Mouse (Mus musculus): ENCODE measurements around the gene Adamts17.

Adamts17 gene

DNA sequence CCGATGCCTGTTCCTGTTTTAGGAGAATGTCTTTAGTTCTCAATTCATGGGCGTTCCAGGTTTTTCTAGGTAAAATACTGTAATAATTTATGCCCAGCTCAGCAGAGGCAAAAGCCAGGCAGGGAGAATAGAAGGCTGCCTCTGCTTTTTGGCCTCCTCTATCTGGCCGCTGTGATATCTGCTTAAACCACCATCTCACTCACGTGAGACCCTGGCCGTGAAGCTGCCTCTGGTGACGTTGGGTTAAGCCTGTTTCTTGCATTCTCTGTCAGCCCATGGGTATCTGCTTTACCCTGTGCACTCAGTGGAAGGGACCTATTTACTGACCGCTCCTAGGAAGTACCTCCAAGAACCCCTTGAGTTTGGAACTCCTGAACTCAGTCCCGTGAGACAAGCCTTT, 187.7 kb downstream of the Adamts17 start:
- Histone ChIP-seq H3K4me1 (replicated peaks; ENCODE audit: low read depth, low read length) (no peaks in the 10 kb centered on the region), H3K36me3 (ENCODE audit: insufficient read depth, low read length) (no peaks in the 10 kb centered on the region), H3K27me3 (ENCODE audit: insufficient read depth, low read length) (no peaks in the 10 kb centered on the region), H3K9me3 (ENCODE audit: low read length) (no peaks in the 10 kb centered on the region), H3K4me3 (replicated peaks; ENCODE audit: low read length) (no peak overlapping the region)
- no peak for TF ChIP-seq NANOG (IDR thresholded peaks at IDR 0.05; ENCODE audit: borderline replicate concordance, low read length)
- no peak for TF ChIP-seq CTCF (conservative IDR thresholded peaks at IDR 0.05; ENCODE audit: low read length)
- no peak for TF ChIP-seq POU5F1 (IDR thresholded peaks at IDR 0.05; ENCODE audit: borderline replicate concordance, low read length)

DNA sequence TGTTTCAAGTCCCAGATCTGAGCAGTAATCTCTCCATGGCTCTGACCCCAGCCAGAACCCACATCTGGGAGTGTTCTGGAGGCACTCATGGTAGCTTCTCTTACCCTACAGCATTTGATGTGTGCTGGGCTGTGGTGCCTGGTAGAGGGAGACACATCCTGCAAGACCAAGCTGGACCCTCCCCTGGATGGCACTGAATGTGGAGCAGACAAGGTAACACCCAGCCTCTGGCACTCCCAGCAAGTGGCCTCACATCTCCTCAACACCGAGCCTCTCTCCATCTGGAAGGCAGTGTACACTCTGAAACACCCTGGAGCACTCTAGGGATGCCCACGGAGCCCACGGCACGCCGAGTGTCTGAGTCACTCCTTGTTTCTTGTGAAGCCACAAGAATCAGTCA, 188.2 kb downstream of the Adamts17 start:
- no peaks in the 10 kb centered on the region for H3K27me3 ChIP-seq (ENCODE audit: insufficient read depth, low read length)
- no peak overlapping the region for H3K4me3 ChIP-seq (replicated peaks; ENCODE audit: low read length)
- no peaks in the 10 kb centered on the region for H3K4me1 ChIP-seq (replicated peaks; ENCODE audit: low read depth, low read length)
- TF ChIP-seq POU5F1 (IDR thresholded peaks at IDR 0.05; ENCODE audit: borderline replicate concordance, low read length) (no peak), CTCF (conservative IDR thresholded peaks at IDR 0.05; ENCODE audit: low read length) (no peak)
- H3K9me3 ChIP-seq (ENCODE audit: low read length) = no peaks in the 10 kb centered on the region
- no peaks in the 10 kb centered on the region for H3K36me3 ChIP-seq (ENCODE audit: insufficient read depth, low read length)

DNA sequence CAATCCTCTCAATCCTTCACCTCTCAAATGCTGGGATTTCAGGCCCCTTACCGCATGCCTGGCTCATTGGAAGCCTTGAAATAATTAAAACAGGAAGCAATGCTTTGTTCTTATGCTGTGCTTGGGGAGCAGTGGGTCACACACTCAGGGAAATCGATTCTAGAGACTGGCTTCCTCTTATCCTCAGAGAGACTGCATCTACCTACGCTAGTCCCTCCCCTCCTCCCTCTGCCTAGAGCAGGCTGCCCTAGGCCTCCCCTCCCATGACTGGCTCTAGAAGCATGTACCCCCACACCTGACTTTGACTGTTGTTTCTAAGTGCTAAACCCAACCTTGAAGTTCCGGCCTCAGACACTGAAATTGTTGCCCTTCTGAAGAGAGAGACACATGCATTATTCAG, 189.4 kb downstream of the Adamts17 start:
- Histone ChIP-seq H3K27me3 (ENCODE audit: insufficient read depth, low read length) (no peaks in the 10 kb centered on the region), H3K9me3 (ENCODE audit: low read length) (no peaks in the 10 kb centered on the region), H3K36me3 (ENCODE audit: insufficient read depth, low read length) (no peaks in the 10 kb centered on the region), H3K4me3 (replicated peaks; ENCODE audit: low read length) (no peak overlapping the region), H3K4me1 (replicated peaks; ENCODE audit: low read depth, low read length) (no peaks in the 10 kb centered on the region)
- no peak for TF ChIP-seq POU5F1 (IDR thresholded peaks at IDR 0.05; ENCODE audit: borderline replicate concordance, low read length)
- TF ChIP-seq CTCF (conservative IDR thresholded peaks at IDR 0.05; ENCODE audit: low read length) = no peak
- no peak for TF ChIP-seq NANOG (IDR thresholded peaks at IDR 0.05; ENCODE audit: borderline replicate concordance, low read length)

DNA sequence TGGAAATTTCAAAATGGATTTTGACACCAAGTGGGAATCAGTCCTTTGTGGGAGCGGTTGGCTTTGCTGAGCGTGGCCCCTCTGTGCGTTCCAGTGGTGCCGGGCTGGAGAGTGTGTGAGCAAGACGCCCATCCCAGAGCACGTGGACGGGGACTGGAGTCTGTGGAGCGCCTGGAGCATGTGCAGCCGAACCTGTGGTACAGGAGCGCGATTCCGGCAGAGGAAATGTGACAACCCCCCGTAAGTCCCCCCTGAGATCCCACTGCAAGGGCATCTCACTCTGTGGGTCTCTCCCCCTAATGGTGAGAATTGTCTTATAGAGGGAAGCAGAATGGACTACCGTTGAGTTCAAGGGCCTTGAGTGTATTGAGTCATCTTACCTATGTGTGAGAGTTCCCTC, 189.9 kb downstream of the Adamts17 start:
- TF ChIP-seq CTCF (conservative IDR thresholded peaks at IDR 0.05; ENCODE audit: low read length) (no peak), NANOG (IDR thresholded peaks at IDR 0.05; ENCODE audit: borderline replicate concordance, low read length) (no peak), POU5F1 (IDR thresholded peaks at IDR 0.05; ENCODE audit: borderline replicate concordance, low read length) (no peak)
- H3K4me1 ChIP-seq (replicated peaks; ENCODE audit: low read depth, low read length) = no peaks in the 10 kb centered on the region
- H3K27me3 ChIP-seq (ENCODE audit: insufficient read depth, low read length) = no peaks in the 10 kb centered on the region
- no peak overlapping the region for H3K4me3 ChIP-seq (replicated peaks; ENCODE audit: low read length)
- H3K9me3 ChIP-seq (ENCODE audit: low read length) = no peaks in the 10 kb centered on the region
- no peaks in the 10 kb centered on the region for H3K36me3 ChIP-seq (ENCODE audit: insufficient read depth, low read length)

DNA sequence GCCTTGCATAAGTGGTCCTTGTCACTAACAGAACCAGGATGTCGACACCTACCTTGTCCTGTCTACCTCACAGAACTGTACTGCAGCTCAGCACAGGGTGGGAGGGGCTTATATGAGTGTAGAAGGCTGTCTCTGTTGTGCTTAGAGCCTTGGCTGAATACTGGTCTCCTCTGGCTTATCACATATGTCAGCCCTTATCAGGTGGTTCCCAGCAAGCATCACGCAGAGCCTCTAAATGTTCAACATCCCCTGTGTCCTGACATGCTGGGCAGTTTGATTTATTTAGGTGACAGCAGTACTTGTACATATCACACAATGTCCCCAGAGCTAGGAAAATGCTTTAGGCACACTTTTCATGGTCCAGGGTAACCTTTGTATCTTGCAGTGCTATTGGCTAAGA, 191.7 kb downstream of the Adamts17 start:
- Histone ChIP-seq H3K4me1 (replicated peaks; ENCODE audit: low read depth, low read length) (no peaks in the 10 kb centered on the region), H3K36me3 (ENCODE audit: insufficient read depth, low read length) (no peaks in the 10 kb centered on the region), H3K9me3 (ENCODE audit: low read length) (no peaks in the 10 kb centered on the region), H3K27me3 (ENCODE audit: insufficient read depth, low read length) (no peaks in the 10 kb centered on the region; the same call in 1 of the 2 replicates), H3K4me3 (replicated peaks; ENCODE audit: low read length) (no peak overlapping the region)
- TF ChIP-seq NANOG (IDR thresholded peaks at IDR 0.05; ENCODE audit: borderline replicate concordance, low read length) (no peak), CTCF (conservative IDR thresholded peaks at IDR 0.05; ENCODE audit: low read length) (no peak), POU5F1 (IDR thresholded peaks at IDR 0.05; ENCODE audit: borderline replicate concordance, low read length) (no peak)

DNA sequence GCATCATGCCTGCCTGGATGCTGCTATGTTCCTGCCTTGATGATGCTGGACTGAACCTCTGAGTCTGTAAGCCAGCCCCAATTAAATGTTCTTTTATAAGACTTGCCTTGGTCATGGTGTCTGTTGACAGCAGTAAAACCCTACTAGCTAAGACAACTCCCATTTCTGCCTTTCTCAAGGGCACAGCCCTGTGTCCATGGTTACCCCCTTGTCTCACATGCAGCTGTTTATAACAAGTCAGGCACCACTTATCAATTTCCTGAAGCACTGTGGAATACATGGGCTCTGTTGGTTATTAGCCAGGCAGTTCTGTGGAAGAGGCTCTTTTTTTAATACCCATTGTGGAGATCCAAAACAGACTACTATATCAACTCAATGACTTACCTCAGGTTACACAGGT, 193.1 kb downstream of the Adamts17 start:
- Histone ChIP-seq H3K36me3 (ENCODE audit: insufficient read depth, low read length) (no peaks in the 10 kb centered on the region), H3K4me3 (replicated peaks; ENCODE audit: low read length) (no peak overlapping the region), H3K4me1 (replicated peaks; ENCODE audit: low read depth, low read length) (no peaks in the 10 kb centered on the region), H3K9me3 (ENCODE audit: low read length) (no peaks in the 10 kb centered on the region), H3K27me3 (ENCODE audit: insufficient read depth, low read length) (no peaks in the 10 kb centered on the region; the same call in 1 of the 2 replicates)
- TF ChIP-seq POU5F1 (IDR thresholded peaks at IDR 0.05; ENCODE audit: borderline replicate concordance, low read length) = no peak
- TF ChIP-seq NANOG (IDR thresholded peaks at IDR 0.05; ENCODE audit: borderline replicate concordance, low read length) = no peak
- TF ChIP-seq CTCF (conservative IDR thresholded peaks at IDR 0.05; ENCODE audit: low read length) = no peak

DNA sequence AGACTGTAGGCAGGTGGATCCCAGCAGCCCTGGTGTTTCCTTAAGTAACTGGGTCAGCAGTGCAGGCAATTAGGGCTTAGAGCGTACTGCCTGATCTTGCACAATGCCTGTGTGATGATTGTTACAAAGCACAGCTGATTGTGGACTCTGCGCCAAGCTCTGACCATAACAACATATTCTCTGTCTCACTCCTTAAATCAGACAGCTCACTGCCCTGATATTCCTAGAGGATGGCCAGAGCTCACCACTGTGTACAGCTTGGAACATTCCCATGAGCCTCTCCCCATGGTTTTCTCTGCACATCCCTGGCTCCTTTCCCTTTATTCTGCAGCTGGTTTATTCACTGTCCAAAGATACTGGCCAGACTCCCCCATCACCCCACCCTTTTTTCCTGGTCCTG, 194.8 kb downstream of the Adamts17 start:
- no peaks in the 10 kb centered on the region for H3K9me3 ChIP-seq (ENCODE audit: low read length)
- H3K4me3 ChIP-seq (replicated peaks; ENCODE audit: low read length) = no peak overlapping the region
- no peaks in the 10 kb centered on the region; the same call in 1 of the 2 replicates for H3K27me3 ChIP-seq (ENCODE audit: insufficient read depth, low read length)
- H3K36me3 ChIP-seq (ENCODE audit: insufficient read depth, low read length) = no peaks in the 10 kb centered on the region
- no peak for TF ChIP-seq NANOG (IDR thresholded peaks at IDR 0.05; ENCODE audit: borderline replicate concordance, low read length)
- TF ChIP-seq POU5F1 (IDR thresholded peaks at IDR 0.05; ENCODE audit: borderline replicate concordance, low read length) = no peak
- TF ChIP-seq CTCF (conservative IDR thresholded peaks at IDR 0.05; ENCODE audit: low read length) = no peak
- no peaks in the 10 kb centered on the region for H3K4me1 ChIP-seq (replicated peaks; ENCODE audit: low read depth, low read length)

DNA sequence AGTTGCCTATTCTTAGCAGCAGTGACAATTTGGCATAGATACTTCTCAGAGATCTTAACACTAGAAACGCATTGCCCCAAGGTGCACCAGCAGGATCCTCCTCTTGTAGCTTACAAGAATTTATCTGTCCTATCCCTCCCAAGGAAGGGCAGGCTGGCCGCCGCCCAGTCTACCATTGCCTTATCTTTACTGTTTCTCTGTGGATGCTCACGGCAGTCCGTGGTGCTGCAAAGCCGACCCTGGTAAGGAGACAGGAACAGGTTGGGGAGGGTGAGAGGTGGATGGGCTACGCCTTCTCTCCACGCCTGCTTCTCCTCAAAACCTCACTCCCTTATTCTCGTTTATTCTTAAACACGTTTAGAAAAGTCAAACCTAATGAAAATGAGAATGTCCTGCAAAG, 195.7 kb downstream of the Adamts17 start:
- H3K27me3 ChIP-seq (ENCODE audit: insufficient read depth, low read length) = no peaks in the 10 kb centered on the region; the same call in 1 of the 2 replicates
- H3K4me1 ChIP-seq (replicated peaks; ENCODE audit: low read depth, low read length) = no peaks in the 10 kb centered on the region
- H3K4me3 ChIP-seq (replicated peaks; ENCODE audit: low read length) = no peak overlapping the region
- no peaks in the 10 kb centered on the region for H3K36me3 ChIP-seq (ENCODE audit: insufficient read depth, low read length)
- TF ChIP-seq POU5F1 (IDR thresholded peaks at IDR 0.05; ENCODE audit: borderline replicate concordance, low read length) = no peak
- no peak for TF ChIP-seq NANOG (IDR thresholded peaks at IDR 0.05; ENCODE audit: borderline replicate concordance, low read length)
- TF ChIP-seq CTCF (conservative IDR thresholded peaks at IDR 0.05; ENCODE audit: low read length) = no peak
- H3K9me3 ChIP-seq (ENCODE audit: low read length) = no peaks in the 10 kb centered on the region

DNA sequence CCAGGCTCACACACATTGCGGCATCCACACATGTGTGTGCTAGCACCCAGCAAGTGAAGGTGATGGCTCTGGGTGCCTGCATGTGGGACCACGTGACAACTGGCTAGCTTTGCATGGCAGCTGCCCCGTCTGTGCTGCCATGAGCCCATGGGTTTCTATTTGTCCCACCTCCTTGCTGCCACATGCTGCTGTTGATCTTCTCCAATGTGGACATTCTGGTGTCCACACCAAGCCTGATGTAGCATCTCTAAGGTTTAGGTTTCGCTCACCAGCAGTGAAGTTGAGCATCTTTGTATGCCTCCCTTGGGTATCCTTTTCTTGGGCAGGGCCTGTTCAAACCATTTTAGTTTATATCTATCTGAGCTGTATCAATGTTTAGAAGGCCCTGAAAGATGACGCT, 196.1 kb downstream of the Adamts17 start:
- Histone ChIP-seq H3K4me3 (replicated peaks; ENCODE audit: low read length) (no peak overlapping the region), H3K9me3 (ENCODE audit: low read length) (no peaks in the 10 kb centered on the region), H3K36me3 (ENCODE audit: insufficient read depth, low read length) (no peaks in the 10 kb centered on the region), H3K4me1 (replicated peaks; ENCODE audit: low read depth, low read length) (no peaks in the 10 kb centered on the region), H3K27me3 (ENCODE audit: insufficient read depth, low read length) (no peaks in the 10 kb centered on the region; the same call in 1 of the 2 replicates)
- TF ChIP-seq NANOG (IDR thresholded peaks at IDR 0.05; ENCODE audit: borderline replicate concordance, low read length) (no peak), CTCF (conservative IDR thresholded peaks at IDR 0.05; ENCODE audit: low read length) (no peak), POU5F1 (IDR thresholded peaks at IDR 0.05; ENCODE audit: borderline replicate concordance, low read length) (no peak)

All from E14TG2a.4 (cell line).